Mouse (Mus musculus) heart, embryonic 11.5 days (tissue): Measurements from ENCODE around the gene Rasgrp2. TPM values are rescaled to one million over a fixed set of nuclear protein-coding genes. Genes with fewer than 3 reads are reported as not detected.

Source experiments
- ATAC-seq: fragments of 200-750 bp; cut with Nextera tagmentation; replicated peaks from 2 replicates; pipeline ENCODE4 v1.8.0; 2017; ENCODE audit warnings: moderate library complexity; ENCODE audit not compliant: insufficient number of reproducible peaks, low FRiP score, low TSS enrichment
- H3K27ac ChIP-seq: fragments of 300-500 bp; sonication (generic); 2 replicates; pipeline ENCODE4 v1.5.1; 2014; ENCODE audit warnings: mild to moderate bottlenecking, low read depth, low read length
- H3K27me3 ChIP-seq: fragments of 300-500 bp; sonication (generic); 2 replicates; pipeline ENCODE4 v1.6.1; 2014; ENCODE audit warnings: mild to moderate bottlenecking, low read length, mixed read lengths; ENCODE audit not compliant: control insufficient read depth, insufficient read depth
- H3K36me3 ChIP-seq: fragments of 300-500 bp; sonication (generic); 2 replicates; pipeline ENCODE4 v1.6.1; 2014; ENCODE audit warnings: mild to moderate bottlenecking, low read length, moderate library complexity, mixed read lengths; ENCODE audit not compliant: control insufficient read depth, insufficient read depth
- H3K4me1 ChIP-seq: fragments of 300-500 bp; sonication (generic); 2 replicates; pipeline ENCODE4 v1.6.1; 2014; ENCODE audit warnings: low read length; ENCODE audit not compliant: control insufficient read depth, insufficient read depth
- H3K4me2 ChIP-seq: fragments of 300-500 bp; sonication (generic); 2 replicates; pipeline ENCODE4 v1.6.1; 2014; ENCODE audit warnings: mild to moderate bottlenecking, moderate library complexity
- H3K4me3 ChIP-seq: fragments of 300-500 bp; sonication (generic); 2 replicates; pipeline ENCODE4 v1.5.1; 2014; ENCODE audit warnings: low read depth, low read length
- H3K9ac ChIP-seq: fragments of 300-500 bp; sonication (generic); 2 replicates; pipeline ENCODE4 v1.6.1; 2014; ENCODE audit warnings: mild to moderate bottlenecking, low read depth, low read length, moderate library complexity
- H3K9me3 ChIP-seq: fragments of 300-500 bp; sonication (generic); replicated peaks from 2 replicates; pipeline ENCODE4 v1.6.1; 2016; ENCODE audit warnings: low read length; ENCODE audit not compliant: control insufficient read depth
- WGBS: fragments of 180-500 bp; shearing (Covaris S2); extraction: QIAGEN DNeasy Blood & Tissue Kit; methylation state at CpG from one replicate; pipeline ENCODE4 v1.1.7; 2014; ENCODE audit not compliant: insufficient replicate concordance; 5-methylcytosine and 5-hydroxymethylcytosine counted together
- polyA plus RNA-seq: library from polyadenylated mRNA; unstranded; fragments of >200 nt; fragmentation: Nextera tagmentation; extraction: Ambion mirVana; gene quantifications from 2 replicates; pipeline ENCODE4 v1.2.1, GENCODE M21; 2014

Gene Rasgrp2
- polyA plus RNA-seq, 1 experiment from 2014 or later = 42.7 TPM

DNA sequence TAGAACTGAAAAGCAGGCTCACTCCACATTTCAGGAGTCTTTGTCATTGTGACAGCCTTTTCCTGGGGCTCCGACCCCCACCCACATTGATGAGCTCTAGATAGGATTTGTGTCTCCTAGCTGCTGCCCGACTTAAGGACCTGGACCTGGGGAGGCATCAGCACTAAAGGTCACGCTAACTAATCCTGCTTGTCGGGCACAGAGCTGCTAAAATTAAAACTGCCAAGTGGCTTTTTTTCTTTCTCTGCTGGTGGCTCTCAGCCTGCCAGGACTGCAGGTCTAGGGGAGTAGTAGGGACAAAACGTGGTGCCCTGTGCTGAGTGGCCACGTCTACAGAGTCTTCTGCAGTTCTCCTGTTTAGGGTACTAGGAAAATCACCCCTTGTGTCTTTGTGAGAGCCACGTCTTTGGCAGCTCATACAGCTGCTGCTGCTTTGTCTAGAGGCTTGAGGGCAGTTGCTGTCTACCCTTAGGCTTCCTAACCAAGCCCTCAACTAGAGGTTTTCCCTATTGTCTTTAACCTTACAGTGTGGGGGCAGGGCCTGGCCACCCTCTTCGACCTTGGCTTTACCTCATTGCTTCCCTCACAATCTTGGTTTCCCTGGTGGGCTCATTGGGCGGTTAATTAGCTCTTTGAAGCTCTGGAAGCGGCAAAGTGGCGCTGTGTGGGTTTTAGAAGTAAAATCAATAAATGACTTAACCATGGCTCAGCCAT is 21.7 kb upstream of the Rasgrp2 start:
- Histone ChIP-seq H3K4me2 (no peak overlapping the region), H3K9me3 (no peaks in the 10 kb centered on the region), H3K9ac (no peak overlapping the region), H3K27me3 (no peaks in the 10 kb centered on the region), H3K36me3 (peaks cover 51% of the 10 kb centered on the region), H3K27ac (no peak overlapping the region), H3K4me3 (no peak overlapping the region), H3K4me1 (peaks cover 11% of the 10 kb centered on the region)
- no peak for ATAC-seq
- WGBS = 77% methylated on average over 11 of the region's 11 CpGs

DNA sequence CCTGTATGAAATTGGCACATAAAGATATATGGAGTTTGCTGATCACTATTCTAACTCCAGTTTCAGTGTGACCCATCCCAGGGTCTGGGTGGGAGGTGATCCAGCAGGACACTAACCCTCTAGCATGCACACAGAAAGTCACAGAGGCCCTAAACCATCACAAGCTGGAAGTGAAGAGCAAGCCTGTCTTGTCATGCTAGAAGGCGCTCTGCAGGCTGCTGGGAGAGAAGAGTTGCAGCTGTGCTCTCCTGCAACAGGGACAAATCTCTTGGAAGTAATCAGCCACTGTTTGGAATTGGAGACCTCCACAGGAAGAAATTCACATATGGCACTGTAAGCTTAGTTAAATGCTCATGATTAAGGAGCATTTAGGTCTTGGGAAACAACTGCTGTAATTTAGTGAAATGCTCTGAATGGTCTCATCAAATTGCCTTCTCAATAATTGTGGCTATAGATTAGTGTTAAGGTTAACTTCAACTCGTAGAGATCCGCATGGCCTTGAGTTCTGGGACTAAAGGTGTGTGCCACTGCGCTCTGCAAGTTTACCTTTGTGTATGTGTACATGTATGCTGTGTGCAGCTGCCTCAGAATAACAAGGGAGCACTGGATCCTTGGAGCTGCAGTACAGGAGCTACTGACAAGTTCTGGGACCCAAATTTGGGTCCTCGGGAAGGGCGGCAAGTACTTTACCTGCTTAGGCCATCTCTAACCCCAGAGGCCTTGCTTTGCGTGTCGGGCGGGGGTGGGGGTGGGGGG is 18.6 kb upstream of the Rasgrp2 start:
- Histone ChIP-seq H3K36me3 (peaks cover 23% of the 10 kb centered on the region), H3K4me1 (peaks cover 26% of the 10 kb centered on the region), H3K27me3 (no peaks in the 10 kb centered on the region), H3K9me3 (no peaks in the 10 kb centered on the region), H3K9ac (no peak overlapping the region), H3K27ac (no peak overlapping the region), H3K4me3 (no peak overlapping the region), H3K4me2 (no peak overlapping the region)
- no peak for ATAC-seq
- 89% methylated on average over 9 of the region's 9 CpGs for WGBS

DNA sequence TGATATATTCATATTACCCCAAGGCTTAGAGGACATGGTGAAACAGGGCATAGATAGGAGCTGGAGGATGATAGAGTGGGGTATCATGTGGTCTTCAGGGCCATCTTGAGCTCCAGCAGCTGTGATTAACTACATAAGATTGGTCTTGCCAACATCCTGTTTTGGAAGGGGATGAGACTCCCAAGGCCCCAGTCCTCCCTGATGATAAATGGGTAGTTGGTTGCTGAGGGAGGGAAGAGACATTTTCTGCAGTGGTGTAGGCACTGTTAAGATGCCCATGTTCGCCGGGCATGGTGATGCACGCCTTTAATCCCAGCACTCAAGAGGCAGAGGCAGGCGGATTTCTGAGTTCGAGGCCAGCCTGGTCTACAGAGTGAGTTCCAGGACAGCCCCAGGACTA is 17.9 kb upstream of the Rasgrp2 start:
- peaks cover 17% of the 10 kb centered on the region for H3K36me3 ChIP-seq
- no peaks in the 10 kb centered on the region for H3K9me3 ChIP-seq
- H3K4me2 ChIP-seq = no peak overlapping the region
- H3K4me1 ChIP-seq = peaks cover 32% of the 10 kb centered on the region
- no peak overlapping the region for H3K9ac ChIP-seq
- H3K4me3 ChIP-seq = no peak overlapping the region
- no peak overlapping the region for H3K27ac ChIP-seq
- whole genome bisulfite sequencing = 96% methylated on average over 5 of the region's 5 CpGs
- H3K27me3 ChIP-seq = no peaks in the 10 kb centered on the region
- ATAC-seq = no peak

DNA sequence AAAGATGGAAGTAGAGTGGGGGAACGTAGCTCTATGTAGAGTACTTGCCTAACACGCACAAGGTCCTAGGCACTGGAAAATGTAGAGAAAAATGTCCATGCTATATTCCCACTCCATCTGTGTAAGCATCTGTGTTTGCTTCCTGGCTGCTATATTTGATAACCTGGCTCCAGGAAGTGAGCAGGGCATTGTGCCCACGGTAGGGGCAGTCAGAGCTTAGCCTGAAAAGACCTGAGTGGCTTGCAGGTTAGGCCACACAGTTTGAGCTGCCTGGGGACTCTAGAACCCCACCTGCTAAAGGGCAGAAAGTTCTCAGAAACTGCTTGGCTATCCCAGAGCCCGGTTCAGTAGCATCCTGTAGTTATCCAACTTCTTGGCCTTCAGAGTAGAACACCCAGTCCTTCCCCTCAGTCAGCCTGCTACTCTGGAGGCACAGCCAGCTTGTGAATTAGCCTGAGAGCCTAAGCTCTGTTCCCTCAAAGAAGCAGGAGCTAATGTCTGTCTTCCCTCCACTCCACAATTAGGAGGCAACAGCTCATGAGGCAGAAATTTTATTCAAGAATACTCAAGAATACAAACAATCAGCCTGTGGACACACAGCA is 16.7 kb upstream of the Rasgrp2 start:
- peaks cover 34% of the 10 kb centered on the region for H3K4me1 ChIP-seq
- no peak overlapping the region for H3K9ac ChIP-seq
- H3K27ac ChIP-seq = peak overlapping the region; percentile 22; the same call in 1 of the 2 replicates
- H3K4me3 ChIP-seq = no peak overlapping the region
- H3K27me3 ChIP-seq = no peaks in the 10 kb centered on the region
- H3K4me2 ChIP-seq = no peak overlapping the region
- H3K9me3 ChIP-seq = no peaks in the 10 kb centered on the region
- WGBS = 70% methylated on average over 4 of the region's 4 CpGs
- H3K36me3 ChIP-seq = peaks cover 10% of the 10 kb centered on the region
- no peak for ATAC-seq

DNA sequence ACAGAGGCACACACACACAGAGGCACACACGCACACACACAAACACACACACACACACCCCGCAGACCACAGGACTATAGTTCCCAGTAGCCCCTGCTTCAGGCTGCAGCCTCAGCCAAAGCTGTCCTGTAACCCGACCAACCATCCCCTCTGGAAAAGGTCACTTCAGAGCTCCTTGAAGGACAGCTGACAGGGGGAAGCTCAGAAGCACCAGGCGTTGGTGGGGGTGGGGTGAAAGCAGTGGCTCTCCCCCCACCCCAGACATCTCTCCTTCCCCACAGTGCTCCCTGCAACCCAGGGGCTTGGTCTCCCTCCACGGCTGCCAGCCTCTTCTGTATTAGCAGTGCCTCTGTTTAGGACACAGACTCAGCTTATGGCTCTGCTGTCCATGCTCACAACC is 15.7 kb upstream of the Rasgrp2 start:
- no peaks in the 10 kb centered on the region for H3K27me3 ChIP-seq
- no peaks in the 10 kb centered on the region for H3K9me3 ChIP-seq
- H3K27ac ChIP-seq = peak overlapping the region; percentile 90
- no peak for ATAC-seq
- peak overlapping the region; percentile 82 for H3K4me2 ChIP-seq
- H3K4me3 ChIP-seq = no peak overlapping the region
- H3K36me3 ChIP-seq = peaks cover 1% of the 10 kb centered on the region; the same call in 1 of the 2 replicates
- 36% methylated on average over 5 of the region's 5 CpGs for WGBS
- no peak overlapping the region for H3K9ac ChIP-seq
- H3K4me1 ChIP-seq = peaks cover 34% of the 10 kb centered on the region

DNA sequence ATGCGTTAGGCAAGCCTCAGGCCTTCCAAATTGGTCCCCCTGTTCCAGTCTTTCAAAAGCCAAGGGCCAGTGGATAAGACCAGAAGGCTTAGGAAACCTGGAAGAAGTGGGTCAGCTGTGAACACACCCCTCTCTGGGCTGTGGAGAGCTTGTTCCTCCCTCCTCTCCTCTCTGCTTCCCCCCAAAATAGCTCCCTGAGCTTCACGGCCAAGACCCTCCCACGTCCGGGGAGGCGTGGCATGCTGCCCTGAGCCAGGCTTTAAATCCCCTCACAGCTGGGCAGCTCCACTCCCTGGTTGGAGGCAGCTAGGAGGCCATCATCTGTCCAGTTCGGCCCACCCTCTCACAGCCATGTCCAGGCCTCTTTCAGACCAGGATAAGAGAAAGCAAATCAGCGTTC is 15.0 kb upstream of the Rasgrp2 start, which contains the start of gene Pygm:
Gene Pygm, plus strand, starts transcription at position 272 of the 400 bp plus-strand sequence.
- Histone ChIP-seq H3K36me3 (peaks cover under 1% of the 10 kb centered on the region; the same call in 1 of the 2 replicates), H3K27me3 (no peaks in the 10 kb centered on the region), H3K9me3 (no peaks in the 10 kb centered on the region), H3K9ac (peak within 1 kb of the TSS; percentile 71), H3K4me3 (peak within 1 kb of the TSS; percentile 48), H3K27ac (peak within 1 kb of the TSS; percentile 90), H3K4me2 (peak within 1 kb of the TSS; percentile 82), H3K4me1 (peaks cover 34% of the 10 kb centered on the region)
- WGBS = 9% methylated on average over 7 of the region's 7 CpGs
- peak; percentile 60 for ATAC-seq

DNA sequence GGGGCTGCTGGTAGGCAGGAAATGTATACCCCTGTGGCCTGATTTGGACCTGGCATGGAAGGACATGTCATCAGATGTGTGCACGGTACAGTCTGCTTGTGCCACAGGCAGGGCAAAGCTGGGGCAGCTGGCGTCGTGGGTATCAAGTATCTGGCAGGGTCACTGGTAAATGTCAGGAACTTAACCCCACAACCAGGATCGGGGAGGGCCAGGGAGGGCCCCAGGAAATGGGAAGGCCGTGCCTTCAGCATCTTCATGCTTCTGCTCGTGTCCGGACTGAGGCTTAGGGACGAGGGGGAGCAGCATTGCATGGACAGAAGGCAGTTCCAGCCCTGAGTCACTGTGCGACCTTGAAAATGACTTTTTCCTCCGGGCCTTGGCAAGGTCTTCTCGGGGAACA is 14.2 kb upstream of the Rasgrp2 start:
- Histone ChIP-seq H3K4me3 (peak overlapping the region; percentile 48), H3K27me3 (no peaks in the 10 kb centered on the region), H3K4me1 (peaks cover 40% of the 10 kb centered on the region), H3K9me3 (no peaks in the 10 kb centered on the region), H3K9ac (peak overlapping the region; percentile 71), H3K4me2 (peak overlapping the region; percentile 82), H3K27ac (peak overlapping the region; percentile 90), H3K36me3 (peaks cover 7% of the 10 kb centered on the region; the same call in 1 of the 2 replicates)
- no peak for ATAC-seq
- 41% methylated on average over 11 of the region's 11 CpGs for WGBS

DNA sequence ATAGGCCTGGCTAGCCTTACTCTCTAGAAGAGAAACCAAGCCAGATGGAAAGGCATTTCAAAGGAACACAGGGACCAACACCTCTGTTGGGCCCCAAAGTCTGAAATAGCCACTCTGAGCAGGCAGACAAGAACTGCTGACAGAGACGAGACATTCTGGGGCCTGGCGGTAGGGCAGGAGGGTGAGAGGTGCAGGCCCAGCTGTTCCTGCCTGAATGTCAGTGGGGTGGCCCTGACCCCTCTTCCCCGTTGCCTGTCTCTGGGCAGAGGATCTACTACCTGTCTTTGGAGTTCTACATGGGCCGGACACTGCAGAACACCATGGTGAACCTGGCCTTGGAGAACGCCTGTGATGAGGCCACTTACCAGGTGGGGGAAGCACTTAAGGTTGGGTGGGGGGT is 13.7 kb upstream of the Rasgrp2 start:
- Histone ChIP-seq H3K4me3 (peak overlapping the region; percentile 48), H3K9me3 (no peaks in the 10 kb centered on the region), H3K4me1 (peaks cover 40% of the 10 kb centered on the region), H3K9ac (peak overlapping the region; percentile 71), H3K27me3 (no peaks in the 10 kb centered on the region), H3K36me3 (peaks cover 7% of the 10 kb centered on the region; the same call in 1 of the 2 replicates), H3K4me2 (peak overlapping the region; percentile 82), H3K27ac (peak overlapping the region; percentile 90)
- WGBS = 49% methylated on average over 5 of the region's 5 CpGs
- no peak for ATAC-seq
